Mouse (Mus musculus): ENCODE results near the gene Csrnp3. TPM values are rescaled to one million over a fixed set of nuclear protein-coding genes. Genes with fewer than 3 reads are reported as not detected.
A peak's percentile ranks its signal among the peaks of the same experiment; 100 is the strongest.

Csrnp3 gene
- polyA plus RNA-seq, 1 experiment from 2014 or later: 60.5 TPM

DNA sequence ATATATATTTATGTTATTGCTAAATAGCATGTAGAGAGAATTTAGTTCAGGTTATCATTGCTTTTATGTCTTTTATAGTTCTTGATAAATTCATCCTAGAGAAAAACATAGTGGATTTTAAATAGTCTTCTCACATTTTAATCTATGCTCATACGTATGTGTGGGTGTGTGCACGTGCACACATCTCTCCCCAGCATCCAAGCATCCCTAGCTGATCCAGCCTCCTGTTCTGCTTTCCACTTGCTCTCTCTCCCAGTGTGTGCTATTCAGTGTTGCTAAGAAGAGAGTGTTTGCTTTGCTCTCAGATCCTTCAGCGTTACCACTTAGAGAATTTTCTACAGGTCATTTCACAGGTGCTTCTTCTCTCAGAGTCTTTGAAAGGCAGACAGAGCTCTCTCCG, 123.2 kb downstream of the Csrnp3 start:
- Histone ChIP-seq H3K27ac (peak overlapping the region; percentile 65), H3K27me3 (no peaks in the 10 kb centered on the region), H3K9ac (replicated peaks) (no peak overlapping the region), H3K4me1 (replicated peaks) (peaks cover 10% of the 10 kb centered on the region), H3K4me3 (replicated peaks) (no peak overlapping the region), H3K36me3 (peaks cover 9% of the 10 kb centered on the region), H3K9me3 (no peaks in the 10 kb centered on the region), H3K4me2 (replicated peaks) (no peak overlapping the region)
- no peak for ATAC-seq
- WGBS: 66% methylated on average over 4 of the region's 4 CpGs

DNA sequence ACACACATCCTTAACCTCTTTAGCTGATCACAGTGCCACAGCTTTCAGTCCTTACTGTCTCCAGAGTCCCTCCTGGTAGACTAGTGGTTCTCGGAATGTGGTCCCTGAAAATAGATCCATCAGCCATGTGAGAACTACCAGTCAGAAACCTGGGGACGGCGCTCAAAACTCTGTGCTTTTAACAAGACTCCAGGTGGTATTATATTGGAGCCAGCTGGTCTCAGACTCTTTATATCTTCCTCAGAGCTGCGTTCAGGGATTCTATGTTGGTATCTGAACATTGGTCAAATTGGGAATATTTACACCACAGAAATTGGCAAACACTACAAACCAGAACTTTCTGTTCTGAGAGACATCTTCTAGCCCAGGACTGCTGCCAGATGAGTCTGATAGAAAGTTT, 128.3 kb downstream of the Csrnp3 start:
- Histone ChIP-seq H3K36me3 (peaks cover 9% of the 10 kb centered on the region), H3K4me3 (replicated peaks) (no peak overlapping the region), H3K27me3 (no peaks in the 10 kb centered on the region), H3K4me1 (replicated peaks) (peaks cover 20% of the 10 kb centered on the region), H3K9me3 (no peaks in the 10 kb centered on the region), H3K9ac (replicated peaks) (no peak overlapping the region), H3K4me2 (replicated peaks) (no peak overlapping the region), H3K27ac (no peak overlapping the region)
- 95% methylated on average over 4 of the region's 4 CpGs for WGBS
- no peak for ATAC-seq

DNA sequence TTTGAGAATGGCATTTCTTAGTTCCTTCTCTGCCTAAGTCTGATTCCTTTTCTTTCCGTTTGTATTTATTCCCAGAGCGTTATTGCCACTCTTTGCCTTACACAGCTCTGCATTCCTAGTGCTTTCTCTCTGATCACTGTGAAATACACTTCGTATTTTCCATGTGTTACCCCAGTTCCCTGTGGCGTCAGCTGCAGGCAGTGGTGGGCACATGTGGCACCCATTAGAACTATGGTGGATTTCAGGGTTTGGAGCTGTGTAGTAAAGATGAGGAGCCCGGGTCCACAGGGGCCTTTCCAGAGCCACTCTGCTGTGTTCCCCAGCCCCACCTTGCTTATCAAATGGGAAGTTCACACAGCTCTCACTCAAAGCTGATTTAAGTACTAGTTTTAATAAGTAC, 129.8 kb downstream of the Csrnp3 start:
- Histone ChIP-seq H3K27ac (peak overlapping the region; percentile 56; the same call in 1 of the 2 replicates), H3K4me2 (replicated peaks) (no peak overlapping the region)
- WGBS: 52% methylated on average over 5 of the region's 5 CpGs

DNA sequence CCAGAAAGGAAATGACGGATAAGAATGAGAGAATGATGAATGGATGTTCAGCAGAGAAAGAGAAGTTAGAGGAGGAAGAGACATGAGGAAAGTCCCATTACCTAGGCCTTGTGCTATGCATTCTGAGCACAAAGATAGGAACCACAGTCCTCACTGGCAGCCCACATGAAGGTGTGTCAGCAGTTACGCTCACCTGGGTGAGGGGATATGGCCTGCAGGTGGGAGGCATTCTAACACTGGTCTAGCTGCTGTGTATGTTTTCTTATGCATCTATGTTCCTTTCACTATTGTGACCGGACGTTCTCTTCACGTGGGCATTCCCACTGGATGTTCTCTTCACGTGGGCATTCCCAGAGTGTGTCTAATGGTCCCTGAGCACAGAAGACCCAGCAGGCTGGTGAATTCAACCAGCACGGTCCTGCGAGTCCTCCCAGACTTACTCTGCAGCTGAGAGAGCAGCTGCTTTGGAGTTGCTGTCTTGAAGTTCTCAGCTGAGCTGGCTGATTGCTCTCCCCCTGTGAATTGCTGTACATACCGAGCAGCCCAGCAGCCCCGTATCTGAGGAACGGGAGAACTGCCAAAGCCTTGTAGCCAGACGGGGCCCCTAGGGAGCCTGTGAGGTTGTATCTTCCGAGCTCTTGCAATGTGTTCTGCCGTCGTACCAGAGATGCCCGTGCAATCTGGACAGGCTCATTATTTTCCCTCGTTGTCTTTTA, 133.9 kb downstream of the Csrnp3 start:
- H3K9me3 ChIP-seq: no peaks in the 10 kb centered on the region
- no peak overlapping the region for H3K4me3 ChIP-seq (replicated peaks)
- H3K36me3 ChIP-seq: no peaks in the 10 kb centered on the region
- peak; percentile 82 for ATAC-seq
- peak overlapping the region; percentile 72 for H3K27ac ChIP-seq
- 36% methylated on average over 17 of the region's 17 CpGs for WGBS
- peak overlapping the region; percentile 14; the same call in 1 of the 2 replicates for H3K4me2 ChIP-seq (replicated peaks)
- H3K9ac ChIP-seq (replicated peaks): no peak overlapping the region
- peaks cover 42% of the 10 kb centered on the region for H3K4me1 ChIP-seq (replicated peaks)
- H3K27me3 ChIP-seq: no peaks in the 10 kb centered on the region

More for the DNA sequence above, 129.8 kb downstream of the Csrnp3 start:
- Histone ChIP-seq H3K9ac (replicated peaks) (no peak overlapping the region), H3K4me1 (replicated peaks) (peaks cover 33% of the 10 kb centered on the region), H3K27me3 (no peaks in the 10 kb centered on the region), H3K4me3 (replicated peaks) (no peak overlapping the region), H3K9me3 (no peaks in the 10 kb centered on the region), H3K36me3 (peaks cover 9% of the 10 kb centered on the region)
- ATAC-seq: no peak

DNA sequence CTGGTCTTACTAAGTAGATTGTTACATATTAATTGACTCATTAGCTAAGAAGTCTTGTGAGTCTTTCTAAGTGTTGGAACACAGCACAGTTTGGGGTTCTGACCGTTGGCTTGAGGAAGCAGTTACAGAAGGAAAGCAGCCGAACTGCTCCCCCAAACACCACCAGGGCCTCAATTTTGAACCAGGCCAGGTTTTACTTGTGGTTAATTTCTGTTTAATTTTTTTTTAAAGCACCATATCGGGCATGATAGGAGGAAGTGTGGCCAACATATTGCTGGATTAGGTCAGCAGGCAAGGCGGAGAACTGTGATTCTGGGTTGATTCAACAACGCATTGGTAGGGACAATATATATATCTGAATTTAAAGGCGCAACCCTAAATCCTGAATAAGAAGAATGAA, 135.9 kb downstream of the Csrnp3 start:
- Histone ChIP-seq H3K27ac (no peak overlapping the region), H3K9me3 (no peaks in the 10 kb centered on the region), H3K4me1 (replicated peaks) (peaks cover 40% of the 10 kb centered on the region), H3K27me3 (no peaks in the 10 kb centered on the region), H3K36me3 (no peaks in the 10 kb centered on the region), H3K9ac (replicated peaks) (no peak overlapping the region), H3K4me3 (replicated peaks) (no peak overlapping the region), H3K4me2 (replicated peaks) (no peak overlapping the region)
- WGBS: 88% methylated on average over 6 of the region's 6 CpGs
- no peak for ATAC-seq

DNA sequence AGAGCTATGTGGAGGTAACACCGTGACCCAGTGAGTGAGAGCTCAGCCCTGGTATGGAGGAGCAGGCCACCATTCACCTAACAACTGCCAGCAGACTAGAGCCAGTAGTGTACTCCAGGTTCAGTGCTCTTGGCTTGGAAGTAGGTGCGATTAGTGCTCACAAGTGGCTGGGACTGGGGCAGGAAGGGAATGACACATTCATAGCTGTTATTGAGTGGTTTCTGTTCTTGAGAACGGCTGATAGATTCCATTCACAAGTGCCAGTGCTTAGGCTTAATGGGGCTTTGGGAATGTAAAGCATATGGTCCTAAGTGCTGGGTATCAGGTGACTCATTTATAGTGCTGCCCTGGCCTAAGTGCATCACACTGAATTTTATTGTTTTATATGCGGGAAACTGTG, 136.4 kb downstream of the Csrnp3 start:
- peak; percentile 28; the same call in 1 of the 2 replicates for ATAC-seq
- no peaks in the 10 kb centered on the region for H3K27me3 ChIP-seq
- no peak overlapping the region for H3K27ac ChIP-seq
- no peak overlapping the region for H3K4me3 ChIP-seq (replicated peaks)
- no peaks in the 10 kb centered on the region for H3K36me3 ChIP-seq
- 69% methylated on average over 4 of the region's 4 CpGs for WGBS
- H3K4me1 ChIP-seq (replicated peaks): peaks cover 40% of the 10 kb centered on the region
- H3K9ac ChIP-seq (replicated peaks): no peak overlapping the region
- no peak overlapping the region for H3K4me2 ChIP-seq (replicated peaks)
- H3K9me3 ChIP-seq: no peaks in the 10 kb centered on the region

DNA sequence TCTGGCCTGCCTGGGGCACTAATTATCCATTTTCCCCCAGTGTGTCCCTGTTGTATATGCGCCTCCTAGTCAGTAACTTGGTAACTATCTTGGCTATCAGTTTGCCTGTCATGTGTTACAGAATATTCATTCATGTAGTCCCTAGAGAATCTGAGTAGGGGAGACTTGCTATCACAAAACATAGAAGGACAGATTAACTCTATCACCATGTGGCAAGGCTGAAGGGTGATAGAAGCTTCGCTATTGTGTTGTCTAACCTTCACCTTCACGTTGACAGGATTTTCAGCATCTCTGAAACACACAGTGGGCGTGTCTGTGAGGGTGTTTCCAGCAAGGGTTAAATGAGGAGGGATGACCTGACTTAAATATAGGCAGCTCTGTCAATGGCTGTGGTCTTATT, 140.1 kb downstream of the Csrnp3 start:
- H3K9ac ChIP-seq (replicated peaks): no peak overlapping the region
- H3K4me1 ChIP-seq (replicated peaks): peaks cover 23% of the 10 kb centered on the region
- peak overlapping the region; percentile 32; the same call in 1 of the 2 replicates for H3K27ac ChIP-seq
- H3K9me3 ChIP-seq: no peaks in the 10 kb centered on the region
- H3K4me3 ChIP-seq (replicated peaks): no peak overlapping the region
- 68% methylated on average over 4 of the region's 4 CpGs for WGBS
- no peaks in the 10 kb centered on the region for H3K36me3 ChIP-seq
- H3K4me2 ChIP-seq (replicated peaks): no peak overlapping the region
- H3K27me3 ChIP-seq: no peaks in the 10 kb centered on the region
- no peak for ATAC-seq

DNA sequence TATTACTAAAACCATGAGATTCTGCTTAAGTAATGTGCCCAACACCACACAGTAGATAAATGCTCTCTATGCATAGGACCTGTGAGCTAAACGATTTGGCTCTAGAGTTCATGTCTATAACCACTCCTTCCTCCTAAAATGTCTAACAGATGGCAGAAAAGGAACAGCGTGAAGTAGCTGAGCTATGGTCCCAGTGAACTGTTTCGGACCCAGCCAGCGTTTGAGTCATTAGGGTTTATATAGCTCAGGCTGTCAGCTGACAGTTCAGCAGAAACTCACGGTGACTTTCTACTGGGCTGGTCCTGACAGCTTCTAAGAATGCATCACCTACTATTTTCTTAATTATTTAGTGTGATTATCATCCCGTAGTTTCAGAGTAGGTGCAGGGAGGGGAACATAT, 141.5 kb downstream of the Csrnp3 start:
- no peaks in the 10 kb centered on the region for H3K27me3 ChIP-seq
- no peaks in the 10 kb centered on the region for H3K36me3 ChIP-seq
- H3K9ac ChIP-seq (replicated peaks): no peak overlapping the region
- H3K4me2 ChIP-seq (replicated peaks): no peak overlapping the region
- H3K4me1 ChIP-seq (replicated peaks): peaks cover 25% of the 10 kb centered on the region
- H3K4me3 ChIP-seq (replicated peaks): no peak overlapping the region
- H3K27ac ChIP-seq: no peak overlapping the region
- 84% methylated on average over 6 of the region's 6 CpGs for WGBS
- ATAC-seq: no peak
- no peaks in the 10 kb centered on the region for H3K9me3 ChIP-seq

DNA sequence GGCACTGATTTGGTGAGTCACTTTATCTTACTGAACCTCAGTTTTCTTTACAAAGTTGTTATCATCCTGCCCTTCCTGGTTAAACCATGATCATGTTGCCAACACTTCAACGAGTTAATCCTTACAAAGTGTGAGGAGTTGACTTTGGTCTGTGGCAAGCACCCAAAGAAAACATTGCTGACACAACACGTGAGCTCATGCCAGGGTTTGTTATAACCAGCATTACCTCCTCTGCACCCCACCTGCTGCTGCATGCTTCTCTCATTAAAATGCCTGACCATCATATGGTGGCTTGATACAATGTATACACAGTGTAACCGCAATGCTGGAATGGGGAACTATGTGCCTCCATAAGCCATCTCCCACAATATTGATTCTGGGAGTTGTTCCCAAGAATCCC, 142.0 kb downstream of the Csrnp3 start:
- H3K9me3 ChIP-seq: no peaks in the 10 kb centered on the region
- no peak for ATAC-seq
- no peaks in the 10 kb centered on the region for H3K36me3 ChIP-seq
- 93% methylated on average over 3 of the region's 3 CpGs for WGBS
- H3K4me3 ChIP-seq (replicated peaks): no peak overlapping the region
- H3K27me3 ChIP-seq: no peaks in the 10 kb centered on the region
- H3K4me2 ChIP-seq (replicated peaks): no peak overlapping the region
- H3K9ac ChIP-seq (replicated peaks): no peak overlapping the region
- no peak overlapping the region for H3K27ac ChIP-seq
- peaks cover 29% of the 10 kb centered on the region for H3K4me1 ChIP-seq (replicated peaks)

DNA sequence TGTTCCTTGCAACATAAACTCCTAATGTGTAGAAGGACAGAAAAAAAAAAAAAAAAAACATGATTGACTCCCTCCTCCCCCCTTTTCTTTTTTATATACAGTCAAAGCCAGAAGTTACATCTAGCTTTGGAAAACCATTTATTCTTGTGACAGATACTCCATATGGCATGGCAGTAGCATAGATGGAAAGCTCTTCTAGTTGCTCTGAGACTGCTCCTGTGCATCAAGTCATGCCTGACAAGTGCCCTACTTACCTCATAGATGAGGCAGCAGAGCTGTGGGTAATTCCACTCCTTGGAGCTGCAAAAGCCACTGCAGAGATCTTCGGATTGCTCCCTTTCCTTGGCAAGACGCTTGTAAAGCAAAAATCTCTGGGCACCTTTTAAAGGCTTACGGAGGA, 143.2 kb downstream of the Csrnp3 start:
- Histone ChIP-seq H3K4me3 (replicated peaks) (no peak overlapping the region), H3K9ac (replicated peaks) (no peak overlapping the region), H3K4me2 (replicated peaks) (no peak overlapping the region), H3K9me3 (no peaks in the 10 kb centered on the region), H3K27me3 (no peaks in the 10 kb centered on the region), H3K4me1 (replicated peaks) (peaks cover 41% of the 10 kb centered on the region), H3K36me3 (no peaks in the 10 kb centered on the region), H3K27ac (no peak overlapping the region)
- no peak for ATAC-seq
- WGBS: 89% methylated on average over 3 of the region's 3 CpGs

DNA sequence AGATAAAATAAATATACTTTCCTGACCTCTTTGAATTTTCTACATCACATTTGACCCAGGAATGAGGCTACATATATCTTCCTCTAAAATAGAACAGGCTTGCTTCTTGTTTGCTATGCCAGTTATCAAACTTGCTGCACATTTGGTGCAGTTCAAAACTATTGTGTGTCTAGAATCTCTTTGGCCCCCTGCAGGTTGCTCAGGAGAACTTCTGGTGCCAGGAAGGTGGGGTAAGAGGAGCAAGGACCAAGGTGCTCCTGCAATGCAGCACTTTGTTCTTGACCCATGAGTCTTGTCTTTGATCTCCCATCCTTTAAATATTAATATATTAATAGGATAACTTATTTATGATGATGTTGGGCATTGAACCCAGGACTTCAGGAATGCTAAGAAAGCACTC, 144.5 kb downstream of the Csrnp3 start:
- no peak for ATAC-seq
- H3K4me1 ChIP-seq (replicated peaks): peaks cover 52% of the 10 kb centered on the region
- H3K9me3 ChIP-seq: no peaks in the 10 kb centered on the region
- no peak overlapping the region for H3K9ac ChIP-seq (replicated peaks)
- no peaks in the 10 kb centered on the region for H3K27me3 ChIP-seq
- H3K27ac ChIP-seq: no peak overlapping the region
- no peak overlapping the region for H3K4me3 ChIP-seq (replicated peaks)
- no peaks in the 10 kb centered on the region for H3K36me3 ChIP-seq
- no peak overlapping the region for H3K4me2 ChIP-seq (replicated peaks)

DNA sequence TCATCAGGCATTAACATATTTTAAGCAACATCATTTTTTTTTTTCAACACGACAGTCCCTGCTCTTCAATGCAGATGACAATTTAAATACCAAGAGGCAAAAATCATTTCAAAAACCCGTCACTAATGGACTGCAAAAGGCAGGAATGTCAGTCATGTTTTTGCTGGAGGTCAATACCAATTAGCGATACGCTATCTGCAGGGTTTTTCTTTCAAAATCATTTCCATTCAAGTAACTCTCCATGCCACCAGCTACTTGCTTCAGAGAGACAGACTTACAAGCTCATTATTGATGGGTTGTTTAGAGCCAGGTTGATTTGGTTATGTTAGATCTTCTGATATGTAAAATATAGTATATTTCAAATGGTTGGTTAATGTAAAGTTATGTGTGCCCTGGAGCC, 145.2 kb downstream of the Csrnp3 start:
- WGBS: 40% methylated on average over 4 of the region's 4 CpGs
- Histone ChIP-seq H3K9ac (replicated peaks) (no peak overlapping the region), H3K4me2 (replicated peaks) (no peak overlapping the region), H3K4me3 (replicated peaks) (no peak overlapping the region), H3K27me3 (no peaks in the 10 kb centered on the region), H3K36me3 (no peaks in the 10 kb centered on the region), H3K9me3 (no peaks in the 10 kb centered on the region), H3K27ac (peak overlapping the region; percentile 3; the same call in 1 of the 2 replicates), H3K4me1 (replicated peaks) (peaks cover 56% of the 10 kb centered on the region)
- no peak for ATAC-seq

DNA sequence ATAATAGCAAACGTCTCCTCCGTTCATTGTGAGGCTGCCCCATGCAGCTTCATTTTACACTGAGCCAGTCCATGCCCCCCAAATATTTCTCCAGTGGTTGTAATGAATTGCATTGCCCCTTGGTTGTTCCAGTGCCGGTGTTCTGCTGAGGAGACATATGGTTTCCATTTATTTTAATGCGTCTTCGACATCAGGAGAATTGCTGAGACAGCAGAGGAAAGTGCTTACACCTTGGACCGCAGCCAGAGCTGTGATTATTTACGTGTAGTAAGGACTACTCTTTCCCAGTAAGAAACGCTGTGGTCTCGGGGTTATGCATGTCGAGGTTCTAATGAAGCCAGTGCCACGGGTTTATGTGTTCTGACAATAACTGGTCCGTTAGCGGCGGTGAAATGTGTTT, 147.8 kb downstream of the Csrnp3 start:
- peaks cover 59% of the 10 kb centered on the region for H3K4me1 ChIP-seq (replicated peaks)

More for the DNA sequence above, 147.8 kb downstream of the Csrnp3 start:
- Histone ChIP-seq H3K36me3 (no peaks in the 10 kb centered on the region), H3K9me3 (no peaks in the 10 kb centered on the region), H3K4me2 (replicated peaks) (peak overlapping the region; percentile 35), H3K27me3 (no peaks in the 10 kb centered on the region), H3K9ac (replicated peaks) (peak overlapping the region; percentile 32; the same call in 1 of the 2 replicates), H3K4me3 (replicated peaks) (no peak overlapping the region), H3K27ac (peak overlapping the region; percentile 90)
- ATAC-seq: no peak
- 28% methylated on average over 14 of the region's 14 CpGs for WGBS
